Mouse (Mus musculus) liver, embryonic 16.5 days (tissue): ENCODE data around the gene Gm5767. TPM values are rescaled to one million over a fixed set of nuclear protein-coding genes. Genes with fewer than 3 reads are reported as not detected.

Source experiments
- ATAC-seq: fragments of 200-750 bp; cut with Nextera tagmentation; 2 replicates; pipeline ENCODE4 v1.8.0; 2017; ENCODE audit warnings: low read depth, mild to moderate bottlenecking, moderate number of reproducible peaks, moderate library complexity
- H3K27ac ChIP-seq: fragments of 300-500 bp; sonication (generic); 2 replicates; pipeline ENCODE4 v1.5.1; 2014; ENCODE audit warnings: mild to moderate bottlenecking, low read length
- H3K27me3 ChIP-seq: fragments of 300-500 bp; sonication (generic); 2 replicates; pipeline ENCODE4 v1.6.1; 2014; ENCODE audit warnings: low read depth, low read length, mixed read lengths; ENCODE audit not compliant: control insufficient read depth, insufficient read depth
- H3K36me3 ChIP-seq: fragments of 300-500 bp; sonication (generic); 2 replicates; pipeline ENCODE4 v1.6.1; 2014; ENCODE audit warnings: mild to moderate bottlenecking; ENCODE audit not compliant: control insufficient read depth, insufficient read depth
- H3K4me1 ChIP-seq: fragments of 300-500 bp; sonication (generic); 2 replicates; pipeline ENCODE4 v1.6.1; 2014; ENCODE audit warnings: low read depth, low read length, mixed read lengths; ENCODE audit not compliant: control insufficient read depth
- H3K4me2 ChIP-seq: fragments of 300-500 bp; sonication (generic); 2 replicates; pipeline ENCODE4 v1.6.1; 2014; ENCODE audit warnings: low read depth, low read length, mixed read lengths
- H3K4me3 ChIP-seq: fragments of 300-500 bp; sonication (generic); 2 replicates; pipeline ENCODE4 v1.5.1; 2014; ENCODE audit warnings: low read depth, mild to moderate bottlenecking, low read length
- H3K9ac ChIP-seq: fragments of 300-500 bp; sonication (generic); 2 replicates; pipeline ENCODE4 v1.6.1; 2014; ENCODE audit warnings: low read depth, low read length
- H3K9me3 ChIP-seq: fragments of 300-500 bp; sonication (generic); replicated peaks from 2 replicates; pipeline ENCODE4 v1.6.1; 2016; ENCODE audit warnings: low read length; ENCODE audit not compliant: control insufficient read depth
- WGBS: fragments of 180-500 bp; shearing (Covaris S2); extraction: QIAGEN DNeasy Blood & Tissue Kit; methylation state at CpG from one replicate; pipeline ENCODE4 v1.1.7; 2014; ENCODE audit not compliant: insufficient replicate concordance; 5-methylcytosine and 5-hydroxymethylcytosine counted together
- polyA plus RNA-seq: library from polyadenylated mRNA; unstranded; fragments of >200 nt; fragmentation: Nextera tagmentation; extraction: Ambion mirVana; gene quantifications from 2 replicates; pipeline ENCODE4 v1.2.1, GENCODE M21; 2015

Gene Gm5767
- polyA plus RNA-seq, 1 experiment from 2014 or later: not detected

DNA sequence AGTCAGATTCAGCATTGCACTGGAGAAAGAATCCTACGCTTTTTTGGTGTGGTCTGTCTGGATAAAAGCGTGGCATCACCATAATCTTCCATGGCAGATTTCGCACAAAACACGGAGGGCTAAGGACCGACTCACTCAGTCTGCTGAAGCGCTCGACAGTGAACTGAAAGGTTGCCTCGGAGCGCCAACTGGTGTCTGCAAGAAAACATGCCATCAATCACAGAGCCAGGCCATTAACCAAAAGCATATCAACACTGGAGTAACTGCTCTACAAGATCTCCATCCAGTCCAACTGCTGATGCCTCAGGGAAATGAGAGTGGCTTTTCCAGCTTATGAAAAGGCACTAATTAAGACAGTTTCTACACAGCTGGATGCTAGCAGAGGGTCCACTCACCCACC lies 31.4 kb downstream of the Gm5767 start:
- 89% methylated on average over 9 of the region's 9 CpGs for WGBS
- 0 out of 2 replicates have a peak, but pooled peaks cover 4% of the 10 kb centered on the region for H3K4me1 ChIP-seq
- H3K4me2 ChIP-seq: no peak overlapping the region
- no peaks in the 10 kb centered on the region for H3K9me3 ChIP-seq
- H3K27me3 ChIP-seq: no peaks in the 10 kb centered on the region
- H3K4me3 ChIP-seq: no peak overlapping the region
- H3K9ac ChIP-seq: no peak overlapping the region
- no peak overlapping the region for H3K27ac ChIP-seq
- no peak for ATAC-seq
- H3K36me3 ChIP-seq: peaks cover 94% of the 10 kb centered on the region

DNA sequence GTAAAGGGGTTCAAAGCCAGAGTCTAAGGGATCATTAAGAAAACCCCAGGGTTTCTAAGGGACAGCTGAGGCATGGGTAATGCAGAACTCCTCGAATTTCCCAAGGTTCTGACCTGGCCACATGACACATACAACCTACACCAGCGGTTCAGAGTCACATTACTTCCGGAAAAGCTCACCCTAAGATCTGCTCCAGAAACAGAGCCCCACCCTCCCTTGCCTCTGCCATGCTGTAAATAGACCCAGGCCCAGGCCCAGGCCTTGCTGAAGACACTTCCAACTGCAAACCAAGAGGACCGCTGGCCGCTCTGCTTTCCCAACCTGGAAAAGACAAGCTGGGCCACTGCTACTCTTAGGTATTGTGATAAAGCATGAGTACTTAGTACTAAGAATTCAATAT lies 34.3 kb downstream of the Gm5767 start:
- H3K9me3 ChIP-seq: no peaks in the 10 kb centered on the region
- H3K9ac ChIP-seq: no peak overlapping the region
- H3K4me3 ChIP-seq: no peak overlapping the region
- no peak overlapping the region for H3K27ac ChIP-seq
- no peak for ATAC-seq
- H3K36me3 ChIP-seq: peaks cover 66% of the 10 kb centered on the region
- peaks cover 8% of the 10 kb centered on the region for H3K4me1 ChIP-seq
- WGBS: 85% methylated on average over 5 of the region's 5 CpGs
- H3K4me2 ChIP-seq: no peak overlapping the region
- no peaks in the 10 kb centered on the region for H3K27me3 ChIP-seq

DNA sequence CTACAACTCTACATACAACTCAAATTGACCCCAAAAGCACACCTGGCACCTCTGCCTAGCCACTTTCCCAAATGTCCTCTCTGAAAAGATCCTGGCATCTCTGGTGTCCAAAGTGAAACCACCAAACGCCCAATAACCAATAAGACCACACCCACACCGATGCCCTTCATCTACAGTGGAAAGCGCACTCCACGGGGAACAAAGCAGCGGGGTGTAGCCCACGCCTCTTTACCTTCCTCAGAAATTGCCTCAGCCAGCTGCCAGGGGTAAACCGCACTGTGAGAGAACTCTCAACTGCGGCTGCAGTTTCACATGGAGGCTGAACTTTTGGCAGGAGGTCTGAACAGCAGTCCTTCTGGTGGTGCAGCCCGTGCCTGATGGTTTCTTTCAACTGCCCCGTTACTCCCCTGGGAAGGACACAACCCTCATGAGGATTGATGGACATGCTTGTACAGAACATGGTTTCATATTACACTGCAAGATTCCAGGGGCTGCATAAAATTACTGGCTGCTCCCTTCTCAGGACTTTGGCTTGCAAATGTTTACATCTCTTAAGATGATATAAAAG lies 35.0 kb downstream of the Gm5767 start:
- WGBS: 82% methylated on average over 10 of the region's 10 CpGs
- Histone ChIP-seq H3K36me3 (peaks cover 59% of the 10 kb centered on the region), H3K4me3 (no peak overlapping the region), H3K9ac (no peak overlapping the region), H3K4me1 (peaks cover 8% of the 10 kb centered on the region), H3K9me3 (no peaks in the 10 kb centered on the region), H3K27me3 (no peaks in the 10 kb centered on the region), H3K4me2 (no peak overlapping the region), H3K27ac (no peak overlapping the region)
- no peak for ATAC-seq

DNA sequence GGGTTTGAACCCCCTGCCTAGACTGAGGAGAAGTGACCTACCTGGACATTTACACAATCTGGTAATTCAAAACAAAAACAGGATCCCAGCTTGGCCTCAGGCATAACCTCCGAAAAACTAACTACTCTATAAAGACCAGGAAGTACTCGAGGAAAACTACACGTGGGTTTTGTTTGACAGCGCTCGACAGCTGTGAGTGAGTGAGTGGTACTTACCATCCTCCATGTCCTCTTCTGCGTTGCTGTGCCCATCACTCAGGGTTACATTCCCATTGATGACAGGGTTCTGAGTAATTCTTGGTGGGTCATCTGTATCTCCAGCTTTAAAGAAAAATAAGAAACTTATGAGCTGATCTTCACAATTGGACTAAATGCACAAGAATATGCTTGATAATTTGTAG lies 35.7 kb downstream of the Gm5767 start:
- peaks cover 8% of the 10 kb centered on the region for H3K4me1 ChIP-seq
- H3K9me3 ChIP-seq: no peaks in the 10 kb centered on the region
- H3K27ac ChIP-seq: no peak overlapping the region
- no peak overlapping the region for H3K4me3 ChIP-seq
- H3K4me2 ChIP-seq: no peak overlapping the region
- no peaks in the 10 kb centered on the region for H3K27me3 ChIP-seq
- 63% methylated on average over 6 of the region's 6 CpGs for whole genome bisulfite sequencing
- H3K9ac ChIP-seq: no peak overlapping the region
- no peak for ATAC-seq
- peaks cover 52% of the 10 kb centered on the region for H3K36me3 ChIP-seq

DNA sequence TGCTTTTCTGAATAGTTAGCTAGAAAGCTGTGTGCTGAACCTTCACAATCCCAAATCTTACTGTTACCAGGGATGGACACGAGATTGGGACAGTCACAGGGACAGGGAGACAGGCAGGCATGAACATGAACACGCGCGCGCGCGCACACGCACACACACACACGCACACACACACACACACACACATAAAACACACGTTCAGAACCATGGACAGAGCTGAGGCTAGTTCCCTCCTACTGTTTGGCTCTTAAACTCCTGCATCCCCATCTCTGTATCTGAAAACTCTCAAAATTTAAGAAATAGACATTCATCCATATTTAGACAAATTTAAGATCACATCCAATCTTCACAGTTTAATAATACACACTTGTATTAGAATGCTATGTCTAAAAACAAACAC lies 37.2 kb downstream of the Gm5767 start:
- Histone ChIP-seq H3K36me3 (peaks cover 38% of the 10 kb centered on the region), H3K4me1 (peaks cover 12% of the 10 kb centered on the region), H3K27ac (no peak overlapping the region), H3K4me2 (no peak overlapping the region), H3K4me3 (no peak overlapping the region), H3K9ac (no peak overlapping the region), H3K27me3 (no peaks in the 10 kb centered on the region), H3K9me3 (no peaks in the 10 kb centered on the region)
- no peak for ATAC-seq
- WGBS: 92% methylated on average over 10 of the region's 10 CpGs

DNA sequence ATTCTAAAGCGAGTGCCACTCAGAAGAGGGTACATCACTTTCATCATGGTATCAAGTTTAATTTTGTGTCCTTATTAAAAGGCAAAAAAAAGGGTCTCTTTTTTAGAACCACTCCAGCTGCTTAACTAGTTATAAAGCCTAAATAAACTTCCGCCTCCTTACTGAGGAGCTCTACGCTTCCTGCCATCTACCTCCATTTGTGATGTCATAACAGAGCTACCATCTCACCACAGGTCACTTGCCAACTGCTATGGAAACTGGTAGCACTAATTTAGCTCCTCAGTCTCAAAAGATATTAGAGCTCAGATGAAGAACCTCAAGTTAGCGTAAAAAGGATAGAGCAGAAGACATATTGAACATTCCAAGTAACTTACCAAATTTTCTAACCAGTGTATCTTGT lies 39.9 kb downstream of the Gm5767 start:
- ATAC-seq: no peak
- no peak overlapping the region for H3K9ac ChIP-seq
- no peak overlapping the region for H3K27ac ChIP-seq
- peaks cover 30% of the 10 kb centered on the region for H3K4me1 ChIP-seq
- no peaks in the 10 kb centered on the region for H3K9me3 ChIP-seq
- no peak overlapping the region for H3K4me3 ChIP-seq
- WGBS: 95% methylated on average over 4 of the region's 4 CpGs
- peaks cover 10% of the 10 kb centered on the region for H3K36me3 ChIP-seq
- no peaks in the 10 kb centered on the region for H3K27me3 ChIP-seq
- no peak overlapping the region for H3K4me2 ChIP-seq

DNA sequence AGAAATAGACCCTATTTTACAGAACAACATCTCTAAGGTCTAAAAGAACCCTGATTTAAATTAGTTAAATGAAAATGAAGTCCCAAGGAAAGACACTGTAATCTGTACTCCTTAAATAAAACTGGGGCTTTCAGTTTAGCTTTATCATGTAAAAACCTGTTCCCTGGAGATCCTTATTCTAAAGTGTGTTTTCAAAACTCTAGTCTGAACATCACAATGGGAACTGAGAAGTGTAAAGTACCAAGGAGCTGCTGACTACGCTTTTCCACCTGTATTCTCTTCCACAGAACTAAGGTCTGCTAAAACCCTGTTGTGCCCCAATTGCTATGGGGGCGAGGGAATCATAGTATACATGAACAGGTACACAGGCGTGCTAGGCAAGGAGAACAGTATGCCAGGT lies 43.5 kb downstream of the Gm5767 start:
- WGBS: 86% methylated on average over 3 of the region's 3 CpGs
- peaks cover 52% of the 10 kb centered on the region for H3K4me1 ChIP-seq

DNA sequence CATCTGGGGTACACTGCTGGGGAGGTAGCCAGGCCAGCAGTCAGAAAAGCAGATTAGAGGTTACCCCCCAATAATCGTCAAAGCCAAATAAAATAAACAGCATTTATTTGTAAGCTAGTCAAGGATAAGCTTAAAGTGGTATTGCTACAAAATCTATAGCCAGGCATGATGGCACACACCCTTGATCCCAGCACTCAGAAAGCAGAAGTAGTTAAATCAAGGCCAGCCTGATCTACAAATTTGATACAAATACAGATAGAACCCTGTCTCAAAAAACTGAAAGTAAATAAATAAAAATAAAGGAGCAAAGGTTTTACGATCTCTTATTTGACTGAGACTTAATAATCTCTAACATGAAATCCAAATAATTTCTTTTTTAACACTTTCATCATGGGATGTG lies 45.2 kb downstream of the Gm5767 start:
- 84% methylated on average over 2 of the region's 2 CpGs for WGBS
- no peaks in the 10 kb centered on the region; the same call in 1 of the 2 replicates for H3K36me3 ChIP-seq

More for the DNA sequence above, 43.5 kb downstream of the Gm5767 start:
- no peaks in the 10 kb centered on the region; the same call in 1 of the 2 replicates for H3K36me3 ChIP-seq
- no peaks in the 10 kb centered on the region for H3K9me3 ChIP-seq
- H3K27ac ChIP-seq: no peak overlapping the region
- H3K9ac ChIP-seq: no peak overlapping the region
- no peak overlapping the region for H3K4me2 ChIP-seq
- no peak overlapping the region for H3K4me3 ChIP-seq
- ATAC-seq: no peak
- no peaks in the 10 kb centered on the region for H3K27me3 ChIP-seq

DNA sequence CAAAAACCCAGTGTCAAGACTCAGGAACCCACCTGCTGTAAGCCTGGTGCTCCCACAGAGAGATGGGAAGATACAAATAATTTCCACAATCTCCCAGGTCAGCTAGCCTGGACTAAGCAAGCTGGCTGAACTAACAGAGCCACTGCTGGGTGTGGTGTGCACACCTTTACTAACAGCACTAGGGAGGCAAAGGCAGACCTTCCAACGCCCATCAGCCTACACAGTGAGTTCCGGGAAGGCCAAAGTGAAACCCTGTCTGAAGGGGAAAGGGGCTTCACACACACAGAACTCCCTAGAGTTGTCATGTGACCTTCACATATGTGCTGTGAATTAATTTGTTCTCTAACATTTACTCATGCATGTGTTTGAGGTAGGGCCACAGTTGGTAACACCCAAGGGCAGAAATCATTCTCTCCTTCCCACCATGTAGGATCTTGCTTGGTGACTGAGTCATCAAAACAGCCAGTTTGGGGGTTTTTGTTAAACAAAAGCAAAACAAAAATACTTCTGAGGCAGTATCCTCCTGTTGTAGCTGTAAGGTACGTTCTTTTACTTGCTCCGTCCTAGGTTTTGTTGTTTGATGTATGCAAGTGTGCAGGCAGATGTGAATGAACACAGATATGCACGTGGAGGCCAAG lies 47.7 kb downstream of the Gm5767 start:
- no peak overlapping the region for H3K27ac ChIP-seq
- no peaks in the 10 kb centered on the region for H3K9me3 ChIP-seq
- no peak overlapping the region for H3K9ac ChIP-seq
- no peak overlapping the region for H3K4me3 ChIP-seq
- ATAC-seq: no peak
- no peaks in the 10 kb centered on the region; the same call in 1 of the 2 replicates for H3K36me3 ChIP-seq
- no peaks in the 10 kb centered on the region for H3K27me3 ChIP-seq
- peaks cover 78% of the 10 kb centered on the region for H3K4me1 ChIP-seq
- 78% methylated on average over 5 of the region's 5 CpGs for WGBS
- no peak overlapping the region for H3K4me2 ChIP-seq

More for the DNA sequence above, 45.2 kb downstream of the Gm5767 start:
- H3K4me3 ChIP-seq: no peak overlapping the region
- no peak overlapping the region for H3K27ac ChIP-seq
- no peak overlapping the region for H3K4me2 ChIP-seq
- H3K9me3 ChIP-seq: no peaks in the 10 kb centered on the region
- no peaks in the 10 kb centered on the region for H3K27me3 ChIP-seq
- H3K9ac ChIP-seq: no peak overlapping the region
- H3K4me1 ChIP-seq: peaks cover 64% of the 10 kb centered on the region
- no peak for ATAC-seq
